Mouse (Mus musculus) hindbrain, embryonic 12.5 days (tissue): ENCODE measurements around the gene Epn3. TPM values are rescaled to one million over a fixed set of nuclear protein-coding genes. Genes with fewer than 3 reads are reported as not detected.
A peak's percentile ranks its signal among the peaks of the same experiment; 100 is the strongest.

Source experiments
- ATAC-seq: fragments of 200-750 bp; cut with Nextera tagmentation; 2 replicates; pipeline ENCODE4 v1.8.0; 2017; ENCODE audit warnings: moderate TSS enrichment; ENCODE audit not compliant: low FRiP score
- H3K27ac ChIP-seq: fragments of 300-500 bp; sonication (generic); 2 replicates; pipeline ENCODE4 v1.5.1; 2016; ENCODE audit warnings: mild to moderate bottlenecking
- H3K27me3 ChIP-seq: fragments of 300-500 bp; sonication (generic); 2 replicates; pipeline ENCODE4 v1.6.1; 2016; ENCODE audit warnings: mild to moderate bottlenecking
- H3K36me3 ChIP-seq: fragments of 300-500 bp; sonication (generic); 2 replicates; pipeline ENCODE4 v1.6.1; 2016; ENCODE audit warnings: mild to moderate bottlenecking
- H3K4me1 ChIP-seq: fragments of 300-500 bp; sonication (generic); 2 replicates; pipeline ENCODE4 v1.6.1; 2016
- H3K4me2 ChIP-seq: fragments of 300-500 bp; sonication (generic); replicated peaks from 2 replicates; pipeline ENCODE4 v1.6.1; 2016; ENCODE audit warnings: mild to moderate bottlenecking
- H3K4me3 ChIP-seq: fragments of 300-500 bp; sonication (generic); 2 replicates; pipeline ENCODE4 v1.5.1; 2016; ENCODE audit warnings: mild to moderate bottlenecking
- H3K9ac ChIP-seq: fragments of 300-500 bp; sonication (generic); 2 replicates; pipeline ENCODE4 v1.6.1; 2016; ENCODE audit warnings: mild to moderate bottlenecking, moderate library complexity
- H3K9me3 ChIP-seq: fragments of 300-500 bp; sonication (generic); replicated peaks from 2 replicates; pipeline ENCODE4 v1.6.1; 2016; ENCODE audit warnings: mild to moderate bottlenecking
- WGBS: fragments of 180-500 bp; shearing (Covaris S2); methylation state at CpG from one replicate; pipeline ENCODE4 v1.1.7; 2016; 5-methylcytosine and 5-hydroxymethylcytosine counted together
- polyA plus RNA-seq: library from polyadenylated mRNA; unstranded; fragments of >200 nt; fragmentation: Nextera tagmentation; extraction: Ambion mirVana; gene quantifications from 2 replicates; pipeline ENCODE4 v1.2.1, GENCODE M21; 2016

Gene Epn3
- polyA plus RNA-seq, 1 experiment from 2014 or later, result 2.5 TPM

GRCm38 (mm10) chr11:94464170-94464569 lies 35.6 kb downstream of the Epn3 start:
- 44% methylated on average over 2 of the region's 2 CpGs for WGBS
- ATAC-seq, result no peak
- Histone ChIP-seq H3K36me3 (peaks cover 26% of the 10 kb centered on the region), H3K4me2 (no peak overlapping the region), H3K9me3 (no peaks in the 10 kb centered on the region), H3K4me3 (no peak overlapping the region), H3K27me3 (no peaks in the 10 kb centered on the region), H3K9ac (no peak overlapping the region), H3K27ac (no peak overlapping the region), H3K4me1 (peaks cover 33% of the 10 kb centered on the region)

GRCm38 (mm10) chr11:94461856-94462255 lies 37.9 kb downstream of the Epn3 start:
- H3K9me3 ChIP-seq, result no peaks in the 10 kb centered on the region
- no peak overlapping the region; the same call in 1 of the 2 replicates for H3K27ac ChIP-seq
- no peak overlapping the region for H3K4me3 ChIP-seq
- no peak overlapping the region for H3K4me2 ChIP-seq
- H3K4me1 ChIP-seq, result peaks cover 17% of the 10 kb centered on the region
- no peak overlapping the region for H3K9ac ChIP-seq
- peaks cover 47% of the 10 kb centered on the region for H3K36me3 ChIP-seq
- H3K27me3 ChIP-seq, result no peaks in the 10 kb centered on the region
- ATAC-seq, result no peak
- WGBS, result 94% methylated on average over 11 of the region's 11 CpGs

- H3K36me3 ChIP-seq, result peaks cover 56% of the 10 kb centered on the region
Measured at GRCm38 (mm10) chr11:94457001-94457400, 42.8 kb downstream of the Epn3 start.

GRCm38 (mm10) chr11:94456347-94456746 lies 43.4 kb downstream of the Epn3 start:
- no peak overlapping the region for H3K27ac ChIP-seq
- H3K4me2 ChIP-seq, result no peak overlapping the region
- no peak for ATAC-seq
- H3K4me3 ChIP-seq, result no peak overlapping the region
- no peaks in the 10 kb centered on the region for H3K9me3 ChIP-seq
- H3K36me3 ChIP-seq, result peaks cover 50% of the 10 kb centered on the region
- peaks cover 18% of the 10 kb centered on the region for H3K4me1 ChIP-seq
- WGBS, result 81% methylated on average over 3 of the region's 3 CpGs
- H3K9ac ChIP-seq, result no peak overlapping the region
- H3K27me3 ChIP-seq, result no peaks in the 10 kb centered on the region

More at GRCm38 (mm10) chr11:94457001-94457400, 42.8 kb downstream of the Epn3 start:
- no peak overlapping the region for H3K27ac ChIP-seq
- WGBS, result 89% methylated on average over 15 of the region's 15 CpGs
- peaks cover 12% of the 10 kb centered on the region for H3K4me1 ChIP-seq
- no peaks in the 10 kb centered on the region for H3K27me3 ChIP-seq
- no peak overlapping the region for H3K9ac ChIP-seq
- no peaks in the 10 kb centered on the region for H3K9me3 ChIP-seq
- no peak for ATAC-seq
- no peak overlapping the region for H3K4me3 ChIP-seq
- no peak overlapping the region for H3K4me2 ChIP-seq

- H3K4me1 ChIP-seq, result peaks cover 23% of the 10 kb centered on the region
- 76% methylated on average over 10 of the region's 10 CpGs for WGBS
- H3K4me3 ChIP-seq, result no peak overlapping the region
- no peak overlapping the region for H3K4me2 ChIP-seq
- no peaks in the 10 kb centered on the region for H3K9me3 ChIP-seq
- no peaks in the 10 kb centered on the region for H3K27me3 ChIP-seq
- H3K27ac ChIP-seq, result no peak overlapping the region
- no peak overlapping the region for H3K9ac ChIP-seq
- ATAC-seq, result 0 out of 2 replicates have a peak, but pooled peaks have one; percentile 11
- peaks cover 40% of the 10 kb centered on the region for H3K36me3 ChIP-seq
Measured at GRCm38 (mm10) chr11:94455161-94455820, 44.5 kb downstream of the Epn3 start.

DNA sequence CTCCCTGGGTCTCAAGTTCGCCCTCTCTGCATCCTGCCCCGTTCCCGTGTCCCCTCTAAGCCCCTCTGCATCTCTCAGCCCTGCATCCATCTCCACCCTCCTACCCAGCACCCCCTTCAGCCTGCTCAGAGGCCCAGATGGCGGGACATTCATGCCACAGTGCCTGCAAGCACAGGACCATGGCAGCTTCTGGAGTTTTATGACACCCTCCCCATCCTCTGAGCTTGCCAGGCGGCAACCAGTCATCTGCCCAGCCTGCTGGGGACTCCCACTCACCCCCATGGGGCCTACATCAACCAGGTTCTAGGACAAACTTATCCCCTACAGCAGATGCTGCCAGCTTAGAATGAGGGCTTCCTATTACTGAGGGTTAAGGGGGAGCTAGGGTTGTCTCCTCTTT lies 45.0 kb downstream of the Epn3 start:
- Histone ChIP-seq H3K36me3 (peaks cover 39% of the 10 kb centered on the region), H3K4me1 (peaks cover 26% of the 10 kb centered on the region), H3K4me3 (no peak overlapping the region), H3K27ac (peak overlapping the region; percentile 31; the same call in 1 of the 2 replicates), H3K27me3 (no peaks in the 10 kb centered on the region), H3K9ac (peak overlapping the region; percentile 28; the same call in 1 of the 2 replicates), H3K9me3 (no peaks in the 10 kb centered on the region), H3K4me2 (no peak overlapping the region)
- 66% methylated on average over 5 of the region's 5 CpGs for WGBS
- ATAC-seq, result no peak

DNA sequence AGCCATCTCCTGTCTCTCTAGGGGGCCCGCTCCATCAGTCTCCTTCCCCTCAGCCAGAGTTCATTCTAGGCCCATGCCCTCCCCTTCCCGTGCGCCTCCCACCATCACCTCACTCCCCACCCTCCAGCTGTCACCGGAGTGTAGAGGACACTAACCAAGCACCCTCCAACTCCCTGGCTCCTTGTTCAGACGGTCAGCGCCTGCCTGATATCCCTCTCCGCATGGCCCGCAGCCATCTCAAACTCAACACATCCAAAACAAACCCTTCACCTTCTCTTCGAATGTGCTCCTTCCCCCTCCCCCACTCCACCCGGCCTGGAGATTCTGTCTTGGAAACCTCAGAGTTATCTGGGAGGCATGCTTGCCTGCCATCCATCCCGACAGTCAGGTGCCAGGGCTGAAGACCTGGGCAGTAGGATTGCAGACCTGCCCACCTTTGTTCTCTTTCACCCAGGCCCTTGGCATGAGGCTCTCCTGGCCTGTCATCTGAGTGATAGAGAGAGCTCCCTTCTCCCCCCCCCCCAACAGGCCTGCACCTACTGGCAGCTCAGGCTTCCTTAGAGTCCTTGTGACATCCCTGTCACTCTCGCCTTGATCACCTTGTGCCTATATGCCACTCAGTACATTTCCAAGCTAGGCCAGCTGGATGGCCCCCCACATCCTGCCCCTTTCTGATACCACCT lies 48.5 kb downstream of the Epn3 start:
- Histone ChIP-seq H3K36me3 (peaks cover 10% of the 10 kb centered on the region; the same call in 1 of the 2 replicates), H3K4me3 (no peak overlapping the region), H3K4me1 (peaks cover 44% of the 10 kb centered on the region), H3K4me2 (no peak overlapping the region), H3K27me3 (no peaks in the 10 kb centered on the region), H3K27ac (no peak overlapping the region), H3K9ac (no peak overlapping the region), H3K9me3 (no peaks in the 10 kb centered on the region)
- WGBS, result 61% methylated on average over 12 of the region's 12 CpGs
- no peak for ATAC-seq

DNA sequence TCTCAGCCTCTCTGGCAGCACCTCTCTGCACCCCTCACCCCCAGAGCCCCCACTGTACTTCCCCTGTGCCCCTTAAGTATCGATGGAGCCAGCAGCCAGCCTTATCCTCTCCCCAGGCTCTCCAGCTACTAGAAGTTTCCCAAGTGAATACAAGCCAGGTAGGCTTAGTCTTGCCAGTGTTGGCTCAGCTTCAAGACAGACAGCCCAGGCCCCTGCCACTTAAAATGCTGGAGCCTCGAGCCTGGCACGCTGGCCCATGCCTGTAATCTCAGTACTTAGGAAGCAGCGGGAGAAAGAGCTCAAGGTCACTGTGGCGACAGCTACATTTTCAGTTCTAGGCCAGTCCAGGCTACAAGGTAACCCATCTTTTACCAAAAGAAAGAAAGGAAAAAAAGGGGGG lies 49.9 kb downstream of the Epn3 start:
- Histone ChIP-seq H3K4me1 (peaks cover 52% of the 10 kb centered on the region), H3K27ac (peak overlapping the region; percentile 68), H3K9ac (no peak overlapping the region), H3K36me3 (peaks cover 8% of the 10 kb centered on the region; the same call in 1 of the 2 replicates), H3K27me3 (no peaks in the 10 kb centered on the region), H3K4me2 (no peak overlapping the region), H3K9me3 (no peaks in the 10 kb centered on the region), H3K4me3 (no peak overlapping the region)
- WGBS, result 73% methylated on average over 5 of the region's 5 CpGs
- ATAC-seq, result no peak

DNA sequence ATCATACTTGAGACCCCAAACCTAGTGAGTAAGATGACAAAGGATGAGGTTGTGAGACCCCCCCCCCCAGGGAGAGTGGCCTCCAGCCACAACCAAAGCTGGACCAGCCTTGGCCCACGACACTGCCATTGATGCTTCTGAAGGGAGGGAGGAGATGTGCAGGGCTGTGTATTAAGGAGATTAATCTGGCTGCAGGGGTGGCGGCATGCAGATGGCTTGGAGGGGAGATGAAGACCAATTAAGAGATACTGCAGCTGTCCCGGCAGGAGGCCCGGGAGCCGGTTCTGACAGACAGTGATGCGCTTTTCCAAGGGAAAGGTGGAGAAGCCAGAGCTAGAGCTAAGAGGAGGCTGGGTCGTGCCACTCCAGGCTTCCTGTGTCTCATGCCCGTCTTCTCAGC lies 50.5 kb downstream of the Epn3 start:
- no peaks in the 10 kb centered on the region for H3K27me3 ChIP-seq
- no peak overlapping the region for H3K4me3 ChIP-seq
- H3K36me3 ChIP-seq, result peaks cover 8% of the 10 kb centered on the region; the same call in 1 of the 2 replicates
- H3K4me2 ChIP-seq, result no peak overlapping the region
- 37% methylated on average over 8 of the region's 8 CpGs for WGBS
- H3K9me3 ChIP-seq, result no peaks in the 10 kb centered on the region
- 0 out of 2 replicates have a peak overlapping the region, but pooled peaks have one; percentile 68 for H3K27ac ChIP-seq
- ATAC-seq, result no peak
- no peak overlapping the region; the same call in 1 of the 2 replicates for H3K9ac ChIP-seq
- H3K4me1 ChIP-seq, result peaks cover 52% of the 10 kb centered on the region

DNA sequence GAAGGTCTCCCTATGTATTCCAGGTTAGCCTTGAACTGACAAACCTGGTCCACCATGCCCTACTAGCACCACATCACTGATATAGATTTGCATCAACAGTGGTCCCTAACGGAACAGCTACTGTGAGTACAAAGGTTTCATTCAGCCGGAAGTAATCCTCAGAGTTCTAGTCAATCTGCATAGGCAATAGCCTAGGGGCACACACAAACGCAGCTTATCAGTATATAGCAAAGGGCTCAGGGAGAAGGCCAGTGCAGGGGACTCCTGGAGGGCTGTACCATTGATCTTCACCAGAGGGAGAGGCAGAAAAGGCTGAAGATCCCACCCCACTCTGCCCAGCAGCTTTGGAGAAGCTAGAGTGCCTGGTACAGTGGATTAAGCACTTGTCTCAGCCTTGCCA lies 52.8 kb downstream of the Epn3 start:
- Histone ChIP-seq H3K36me3 (peaks cover 9% of the 10 kb centered on the region; the same call in 1 of the 2 replicates), H3K4me1 (peaks cover 74% of the 10 kb centered on the region), H3K27ac (no peak overlapping the region), H3K27me3 (no peaks in the 10 kb centered on the region), H3K4me2 (no peak overlapping the region), H3K4me3 (no peak overlapping the region), H3K9me3 (no peaks in the 10 kb centered on the region), H3K9ac (no peak overlapping the region)
- 23% methylated on average over 3 of the region's 3 CpGs for WGBS
- ATAC-seq, result no peak

GRCm38 (mm10) chr11:94445300-94445699 lies 54.5 kb downstream of the Epn3 start:
- 49% methylated on average over 4 of the region's 4 CpGs for WGBS
- H3K4me1 ChIP-seq, result peaks cover 80% of the 10 kb centered on the region
- peak overlapping the region; percentile 70 for H3K27ac ChIP-seq

DNA sequence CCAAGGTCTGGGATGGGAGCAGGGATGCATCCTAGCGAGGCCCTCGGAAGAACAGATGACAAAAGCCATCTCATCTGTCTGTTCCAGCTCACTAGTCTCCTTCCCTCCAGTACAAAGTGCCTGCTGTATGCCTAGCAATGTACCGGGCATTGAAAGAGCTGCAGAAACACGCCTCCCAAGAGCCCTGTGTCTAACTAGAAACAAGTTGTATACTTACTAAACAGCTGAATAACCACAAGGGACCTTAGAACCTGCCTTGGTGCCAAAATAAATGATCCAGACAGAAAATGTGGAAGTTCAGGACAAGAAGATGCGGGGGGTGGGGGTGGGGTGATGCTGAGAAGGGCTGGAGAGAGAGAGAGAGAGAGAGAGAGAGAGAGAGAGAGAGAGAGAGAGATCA lies 54.9 kb downstream of the Epn3 start:
- Histone ChIP-seq H3K9me3 (no peaks in the 10 kb centered on the region), H3K9ac (no peak overlapping the region), H3K36me3 (peaks cover 9% of the 10 kb centered on the region; the same call in 1 of the 2 replicates), H3K27me3 (no peaks in the 10 kb centered on the region), H3K4me2 (no peak overlapping the region), H3K4me3 (no peak overlapping the region), H3K27ac (peak overlapping the region; percentile 70), H3K4me1 (peaks cover 83% of the 10 kb centered on the region)
- 44% methylated on average over 5 of the region's 5 CpGs for WGBS
- ATAC-seq, result no peak; the same call in 1 of the 2 replicates

More at GRCm38 (mm10) chr11:94445300-94445699, 54.5 kb downstream of the Epn3 start:
- peaks cover 9% of the 10 kb centered on the region; the same call in 1 of the 2 replicates for H3K36me3 ChIP-seq
- no peak overlapping the region for H3K4me3 ChIP-seq
- no peak for ATAC-seq
- no peaks in the 10 kb centered on the region for H3K27me3 ChIP-seq
- H3K9me3 ChIP-seq, result no peaks in the 10 kb centered on the region
- no peak overlapping the region for H3K4me2 ChIP-seq
- no peak overlapping the region for H3K9ac ChIP-seq
